Mouse (Mus musculus) cerebellum, adult 2 months (tissue): ENCODE measurements around the gene Pde6d.

ENCODE experiments used
- CTCF ChIP-seq: fragments of 200-500 bp; IDR thresholded peaks from 2 replicates; pipeline ENCODE4 v1.5.1; 2011; ENCODE audit warnings: low read depth, mild to moderate bottlenecking, control low read depth, low read length, moderate library complexity, borderline replicate concordance; ENCODE audit not compliant: insufficient read depth
- POLR2A ChIP-seq: fragments of 200-500 bp; IDR thresholded peaks from 2 replicates; pipeline ENCODE4 v1.6.1; 2011; ENCODE audit warnings: low read length, control low read depth, borderline replicate concordance; ENCODE audit not compliant: insufficient read depth

DNA sequence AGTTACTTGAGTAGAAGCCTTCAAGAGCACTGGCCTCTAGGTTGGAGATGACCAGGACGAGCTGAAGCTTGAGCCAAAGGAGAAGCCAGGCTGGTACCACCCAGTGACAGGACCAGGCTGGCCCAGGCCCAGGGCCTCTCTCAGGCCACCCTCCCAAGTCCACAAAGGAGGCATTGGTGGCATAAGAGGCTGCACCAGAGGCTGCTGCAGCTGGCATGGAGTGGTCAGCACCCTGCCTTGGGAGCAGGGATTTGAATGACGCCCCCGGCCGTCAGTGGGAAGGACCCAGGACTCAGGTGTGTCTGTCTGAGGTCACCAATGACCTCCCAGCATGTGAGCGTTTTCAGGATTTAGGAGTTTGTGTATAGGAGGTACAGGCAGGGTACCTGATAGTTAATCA is 74.6 kb downstream of the Pde6d start:
- TF ChIP-seq CTCF = no peak
- TF ChIP-seq POLR2A = no peak
